Comparison of ENCODE assay signal across 33 mouse cellular contexts in the genomic region with DNA sequence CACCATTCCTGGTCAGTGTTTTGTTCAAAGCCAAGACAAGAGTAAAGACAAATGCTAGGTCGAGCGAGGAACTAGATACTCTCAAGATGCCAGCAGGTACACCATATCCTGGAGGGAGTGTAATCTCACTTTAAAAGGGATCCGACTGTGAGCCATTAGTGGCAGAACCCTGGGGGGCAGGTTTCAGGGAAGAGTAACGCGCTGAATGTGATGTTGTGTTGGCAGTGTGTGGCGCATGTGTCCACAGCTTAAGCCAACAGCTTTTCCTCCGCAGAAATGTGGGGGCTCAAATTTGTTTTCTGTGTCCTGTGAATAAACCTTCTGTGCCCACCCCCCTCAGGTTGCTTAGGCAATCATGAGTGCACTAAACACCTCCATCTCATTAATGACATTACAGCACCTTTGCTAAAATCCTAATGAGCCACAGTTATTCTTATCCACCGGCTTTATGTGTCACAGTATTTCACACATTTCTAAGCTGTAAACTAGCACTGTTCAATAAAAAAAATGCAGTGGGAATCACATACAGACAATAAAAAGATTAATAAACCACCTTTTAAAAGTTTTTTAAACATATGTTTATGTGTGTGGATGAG. TPM values are rescaled to one million over a fixed set of nuclear protein-coding genes. Genes with fewer than 3 reads are reported as not detected.
A peak's percentile ranks its signal among the peaks of the same experiment; 100 is the strongest.
DNase-seq lines count a peak whose midpoint lies in the region; ATAC-seq lines count a peak whose summit lies in the region.
"Had no signal": no experiment of that assay in that cellular context is flagged by ENCODE, and none has a peak within 500 bp of the region (broad histone marks: within the 10 kb centered on the region; RNA-seq: fewer than 3 reads in every experiment).

No protein-coding gene starts in this region.

- H3K4me3 ChIP-seq in forebrain, embryonic 13.5 days, result no peak overlapping the region
- H3K4me3 ChIP-seq in forebrain, embryonic 10.5 days, result no peak overlapping the region
- H3K4me3 ChIP-seq: embryonic facial prominence, embryonic 13.5 days; heart, embryonic 10.5 days; heart, embryonic 15.5 days; liver, embryonic 15.5 days; midbrain, embryonic 15.5 days; neural tube, embryonic 12.5 days had no signal

- ATAC-seq in forebrain, embryonic 13.5 days, result peak; percentile 65
- no peak for ATAC-seq in granulocyte monocyte progenitor cell, adult 5-6 weeks (replicated peaks; ENCODE audit: poor library complexity, severe bottlenecking)
- ATAC-seq: activated CD4-positive, CD25-positive, alpha-beta regulatory T cell, adult 4 months; midbrain, embryonic 15.5 days had no signal

- WGBS in forebrain, embryonic 13.5 days, result 7% methylated on average over 8 of the region's 8 CpGs
- WGBS in forebrain, embryonic 10.5 days, result 14% methylated on average over 8 of the region's 8 CpGs

- intact Hi-C loops in left cerebral cortex, postnatal 4 days (cut with DNase I), result no loop called here
- intact Hi-C loops in left cerebral cortex, postnatal 36 days (cut with DNase I), result no loop called here

- no peak for DNase-seq in forebrain, embryonic 10.5 days (ENCODE audit: extremely low spot score, low spot score)
- peak; percentile 3 for DNase-seq in left cerebral cortex, postnatal 4 days
- DNase-seq in left cerebral cortex, postnatal 36 days (ENCODE audit: low spot score in 2 of 2), result no peak
- DNase-seq in ZHBTc4 (ENCODE audit: low read depth, low spot score), result peak; percentile 7
- DNase-seq in kidney, adult 11 months, result no peak
- DNase-seq: adrenal gland, adult 2 months; adrenal gland, postnatal 36 days; cerebellum, adult 9-10 months; embryo, embryonic 11 days; gastrocnemius, postnatal 10 days; heart, postnatal 36 days; kidney, adult 9 months; kidney, postnatal 10 days; layer of hippocampus, postnatal 36 days; liver; lung, embryonic 14.5 days; lung, postnatal 14 days; right cerebral cortex, postnatal 4 days; thymus, adult 2 months; thymus, postnatal 36 days had no signal

- H3K9ac ChIP-seq in forebrain, embryonic 13.5 days, result no peak overlapping the region
- H3K9ac ChIP-seq: embryonic facial prominence, embryonic 13.5 days; heart, embryonic 15.5 days; hindbrain, embryonic 14.5 days; liver, embryonic 15.5 days; lung, embryonic 14.5 days; midbrain, embryonic 15.5 days; neural tube, embryonic 12.5 days had no signal

- no peak overlapping the region for H3K27ac ChIP-seq in forebrain, embryonic 13.5 days
- H3K27ac ChIP-seq in forebrain, embryonic 10.5 days, result no peak overlapping the region
- H3K27ac ChIP-seq: embryonic facial prominence, embryonic 13.5 days; heart, embryonic 10.5 days; heart, embryonic 15.5 days; hindbrain, embryonic 14.5 days; liver, embryonic 15.5 days; midbrain, embryonic 15.5 days; neural tube, embryonic 12.5 days had no signal

- no peaks in the 10 kb centered on the region for H3K36me3 ChIP-seq in forebrain, embryonic 13.5 days (ENCODE audit: poor library complexity, severe bottlenecking)
- H3K36me3 ChIP-seq in forebrain, embryonic 10.5 days (replicated peaks), result no peaks in the 10 kb centered on the region
- H3K36me3 ChIP-seq: embryonic facial prominence, embryonic 13.5 days; heart, embryonic 10.5 days; heart, embryonic 15.5 days; liver, embryonic 15.5 days; midbrain, embryonic 15.5 days; neural tube, embryonic 12.5 days had no signal

- H3K4me1 ChIP-seq in forebrain, embryonic 13.5 days, result peaks cover 4% of the 10 kb centered on the region
- H3K4me1 ChIP-seq in forebrain, embryonic 10.5 days, result peaks cover 7% of the 10 kb centered on the region
- H3K4me1 ChIP-seq: embryonic facial prominence, embryonic 13.5 days; heart, embryonic 10.5 days; heart, embryonic 15.5 days; liver, embryonic 15.5 days; neural tube, embryonic 12.5 days had no signal

- H3K27me3 ChIP-seq in forebrain, embryonic 13.5 days, result no peaks in the 10 kb centered on the region
- H3K27me3 ChIP-seq in forebrain, embryonic 10.5 days (ENCODE audit: poor library complexity, severe bottlenecking), result no peaks in the 10 kb centered on the region
- H3K27me3 ChIP-seq: embryonic facial prominence, embryonic 13.5 days; heart, embryonic 15.5 days; liver, embryonic 15.5 days; midbrain, embryonic 15.5 days; neural tube, embryonic 12.5 days had no signal

- H3K4me2 ChIP-seq in forebrain, embryonic 13.5 days, result no peak overlapping the region
- H3K4me2 ChIP-seq: embryonic facial prominence, embryonic 13.5 days; heart, embryonic 15.5 days; hindbrain, embryonic 14.5 days; liver, embryonic 15.5 days; lung, embryonic 14.5 days; midbrain, embryonic 15.5 days; neural tube, embryonic 12.5 days had no signal

- no peaks in the 10 kb centered on the region for H3K9me3 ChIP-seq in forebrain, embryonic 13.5 days (replicated peaks)
- no peaks in the 10 kb centered on the region for H3K9me3 ChIP-seq in forebrain, embryonic 10.5 days
- H3K9me3 ChIP-seq: embryonic facial prominence, embryonic 13.5 days; heart, embryonic 10.5 days; heart, embryonic 15.5 days; liver, embryonic 15.5 days; midbrain, embryonic 15.5 days; neural tube, embryonic 12.5 days had no signal

RNA-seq across cellular contexts. Expression of a gene that starts 49.1 kb away (rescaled TPM):
- polyA plus RNA-seq in forebrain, embryonic 13.5 days (2015; fragmentation: Nextera tagmentation; extraction: Ambion mirVana), result not detected in 2 replicates
- not detected in 2 replicates for polyA plus RNA-seq in forebrain, embryonic 10.5 days (2016; fragmentation: Nextera tagmentation; extraction: Ambion mirVana)
- total RNA-seq in left cerebral cortex, postnatal 4 days (2021), result not detected
- not detected for total RNA-seq in left cerebral cortex, postnatal 36 days (2021)
- total RNA-seq in granulocyte monocyte progenitor cell, adult 5-6 weeks (2014; fragmentation: Nextera tagmentation), result not detected in 2 replicates
- total RNA-seq in granulocyte monocyte progenitor cell, adult 5-6 weeks (2017), result not detected in 2 replicates
- total RNA-seq: adrenal gland, adult 2 months; adrenal gland, postnatal 36 days; gastrocnemius, postnatal 10 days; heart, postnatal 36 days; layer of hippocampus, postnatal 36 days had no signal
- polyA plus RNA-seq: activated CD4-positive, CD25-positive, alpha-beta regulatory T cell, adult 4 months; adrenal gland, adult 2 months; embryonic facial prominence, embryonic 13.5 days; heart, embryonic 10.5 days; heart, embryonic 15.5 days; hindbrain, embryonic 14.5 days; intestine, embryonic 14.5 days; large intestine, adult 2 months; lung, embryonic 14.5 days; midbrain, embryonic 15.5 days; spleen, adult 2 months had no signal

Comparison
In these comparisons a context has a peak if more than half of its experiments do, and no peak if none do; other contexts are left out.
1. DNase-seq: peak in left cerebral cortex, postnatal 4 days (single experiment) and ZHBTc4 (single experiment); none in forebrain, embryonic 10.5 days (single experiment), left cerebral cortex, postnatal 36 days (0 of 2) and kidney, adult 11 months (single experiment).